In the genomic region with DNA sequence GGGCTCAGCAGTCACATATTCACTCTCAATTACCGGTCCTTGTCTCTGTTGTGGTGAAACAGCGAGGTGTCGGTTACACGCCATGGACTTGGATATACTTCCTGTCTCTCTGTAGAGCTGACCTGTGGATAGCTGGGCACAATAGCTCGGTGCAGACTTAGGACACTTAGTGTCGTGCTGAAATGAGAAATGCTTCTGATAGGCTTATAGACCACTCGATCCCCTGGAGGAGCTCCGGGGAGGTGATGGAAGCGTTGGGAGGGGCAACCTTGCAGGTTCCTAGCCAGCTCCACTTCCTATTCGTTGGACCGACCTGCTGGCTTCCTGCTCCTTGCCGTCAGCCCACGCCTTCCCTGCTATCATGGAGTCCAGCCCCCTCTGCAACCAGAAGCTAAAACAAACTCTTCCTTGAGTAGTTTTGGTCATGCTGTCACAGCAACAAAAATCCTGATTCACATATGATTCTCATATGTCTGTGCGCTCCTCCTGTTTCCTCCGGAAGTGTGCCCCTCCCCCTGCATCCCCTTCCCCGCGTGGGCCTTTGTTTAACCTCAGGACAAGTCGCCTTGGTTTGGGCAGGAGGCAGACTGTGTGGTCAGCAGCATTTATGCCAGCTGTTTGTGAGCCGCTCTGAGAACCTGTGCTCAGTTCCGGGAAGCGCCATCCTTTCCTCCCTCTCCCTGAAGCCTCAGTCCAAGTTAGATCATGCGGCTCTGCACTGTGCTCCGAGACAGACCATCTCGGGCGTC, we compare ENCODE assay signal across 8 mouse cellular contexts. TPM values are rescaled to one million over a fixed set of nuclear protein-coding genes. Genes with fewer than 3 reads are reported as not detected.
A peak's percentile ranks its signal among the peaks of the same experiment; 100 is the strongest.
DNase-seq lines count a peak whose midpoint lies in the region; ATAC-seq lines count a peak whose summit lies in the region.

No protein-coding gene starts in this region.

- no peak overlapping the region for H3K4me2 ChIP-seq in forebrain, embryonic 15.5 days (replicated peaks)
- peak overlapping the region; percentile 12; the same call in 1 of the 2 replicates for H3K4me2 ChIP-seq in neural tube, embryonic 11.5 days (ENCODE audit: low read depth)
- H3K4me2 ChIP-seq in limb, embryonic 15.5 days = peak overlapping the region; percentile 15; the same call in 1 of the 2 replicates
- H3K4me2 ChIP-seq in stomach, embryonic 15.5 days = peak overlapping the region; percentile 38

- no peak overlapping the region for H3K4me3 ChIP-seq in forebrain, embryonic 10.5 days
- H3K4me3 ChIP-seq in forebrain, embryonic 15.5 days = no peak overlapping the region
- H3K4me3 ChIP-seq in neural tube, embryonic 11.5 days (ENCODE audit: low read depth, low read length) = no peak overlapping the region
- H3K4me3 ChIP-seq in limb, embryonic 15.5 days = no peak overlapping the region
- H3K4me3 ChIP-seq in stomach, embryonic 15.5 days (replicated peaks) = peak overlapping the region; percentile 17

- WGBS in forebrain, embryonic 10.5 days = 67% methylated on average over 25 of the region's 25 CpGs
- WGBS in forebrain, embryonic 15.5 days = 66% methylated on average over 25 of the region's 25 CpGs
- WGBS in neural tube, embryonic 11.5 days = 53% methylated on average over 25 of the region's 25 CpGs
- WGBS in limb, embryonic 15.5 days = 39% methylated on average over 25 of the region's 25 CpGs
- WGBS in stomach, embryonic 15.5 days = 29% methylated on average over 25 of the region's 25 CpGs

- H3K27me3 ChIP-seq in forebrain, embryonic 10.5 days (ENCODE audit: poor library complexity, severe bottlenecking) = peaks cover 62% of the 10 kb centered on the region
- no peaks in the 10 kb centered on the region for H3K27me3 ChIP-seq in forebrain, embryonic 15.5 days
- H3K27me3 ChIP-seq in neural tube, embryonic 11.5 days (ENCODE audit: control insufficient read depth, insufficient read depth, low read length) = no peaks in the 10 kb centered on the region
- H3K27me3 ChIP-seq in limb, embryonic 15.5 days = 0 out of 2 replicates have a peak, but pooled peaks cover 4% of the 10 kb centered on the region
- no peaks in the 10 kb centered on the region for H3K27me3 ChIP-seq in stomach, embryonic 15.5 days (replicated peaks)

- H3K27ac ChIP-seq in forebrain, embryonic 10.5 days = peak overlapping the region; percentile 57
- no peak overlapping the region for H3K27ac ChIP-seq in forebrain, embryonic 15.5 days (replicated peaks)
- H3K27ac ChIP-seq in neural tube, embryonic 11.5 days (ENCODE audit: low read depth, low read length) = no peak overlapping the region
- H3K27ac ChIP-seq in limb, embryonic 15.5 days = 0 out of 2 replicates have a peak overlapping the region, but pooled peaks have one; percentile 17
- no peak overlapping the region; the same call in 1 of the 2 replicates for H3K27ac ChIP-seq in stomach, embryonic 15.5 days

- H3K36me3 ChIP-seq in forebrain, embryonic 10.5 days (replicated peaks) = no peaks in the 10 kb centered on the region
- H3K36me3 ChIP-seq in forebrain, embryonic 15.5 days = no peaks in the 10 kb centered on the region
- H3K36me3 ChIP-seq in neural tube, embryonic 11.5 days (ENCODE audit: control insufficient read depth, insufficient read depth, low read length) = no peaks in the 10 kb centered on the region
- no peaks in the 10 kb centered on the region for H3K36me3 ChIP-seq in limb, embryonic 15.5 days
- no peaks in the 10 kb centered on the region for H3K36me3 ChIP-seq in stomach, embryonic 15.5 days

- no peaks in the 10 kb centered on the region for H3K9me3 ChIP-seq in forebrain, embryonic 10.5 days
- no peaks in the 10 kb centered on the region for H3K9me3 ChIP-seq in forebrain, embryonic 15.5 days
- no peaks in the 10 kb centered on the region for H3K9me3 ChIP-seq in neural tube, embryonic 11.5 days (ENCODE audit: control insufficient read depth, low read length)
- H3K9me3 ChIP-seq in limb, embryonic 15.5 days = no peaks in the 10 kb centered on the region
- no peaks in the 10 kb centered on the region for H3K9me3 ChIP-seq in stomach, embryonic 15.5 days

- H3K4me1 ChIP-seq in forebrain, embryonic 10.5 days = peaks cover 49% of the 10 kb centered on the region
- peaks cover 31% of the 10 kb centered on the region for H3K4me1 ChIP-seq in forebrain, embryonic 15.5 days
- H3K4me1 ChIP-seq in neural tube, embryonic 11.5 days (ENCODE audit: control insufficient read depth, insufficient read depth, low read length) = no peaks in the 10 kb centered on the region
- H3K4me1 ChIP-seq in limb, embryonic 15.5 days = peaks cover 10% of the 10 kb centered on the region
- H3K4me1 ChIP-seq in stomach, embryonic 15.5 days = 0 out of 2 replicates have a peak, but pooled peaks cover 10% of the 10 kb centered on the region

- no peak for ATAC-seq in forebrain, embryonic 15.5 days (replicated peaks)
- ATAC-seq in neural tube, embryonic 11.5 days (ENCODE audit: insufficient read depth, low FRiP score, low TSS enrichment) = no peak
- no peak for ATAC-seq in limb, embryonic 15.5 days (ENCODE audit: insufficient number of reproducible peaks, low FRiP score, low TSS enrichment, low read depth)
- no peak for ATAC-seq in stomach, embryonic 15.5 days (ENCODE audit: insufficient read depth, low FRiP score, low read depth)
- ATAC-seq in cerebellum, adult (ENCODE audit: insufficient number of reproducible peaks, low FRiP score, low TSS enrichment) = no peak

- no peak for DNase-seq in forebrain, embryonic 10.5 days (ENCODE audit: extremely low spot score, low spot score)
- DNase-seq in neural tube, embryonic 11.5 days (ENCODE audit: low spot score) = no peak
- no peak for DNase-seq in neural tube, embryonic 10.5 days (ENCODE audit: extremely low spot score, low spot score)
- no peak for DNase-seq in urinary bladder, postnatal 36 days (ENCODE audit: low spot score in 2 of 2)

- no peak overlapping the region for H3K9ac ChIP-seq in forebrain, embryonic 15.5 days (replicated peaks)
- H3K9ac ChIP-seq in neural tube, embryonic 11.5 days (ENCODE audit: low read length) = no peak overlapping the region
- no peak overlapping the region for H3K9ac ChIP-seq in limb, embryonic 15.5 days
- no peak overlapping the region for H3K9ac ChIP-seq in stomach, embryonic 15.5 days

RNA-seq across cellular contexts. Expression of a gene that starts 11.8 kb away (rescaled TPM):
- polyA plus RNA-seq in forebrain, embryonic 10.5 days (2016; fragmentation: Nextera tagmentation; extraction: Ambion mirVana) = not detected in 2 replicates
- polyA plus RNA-seq in forebrain, embryonic 15.5 days (2015; fragmentation: Nextera tagmentation; extraction: Ambion mirVana) = 0.74 and 0.98 TPM in 2 replicates
- polyA plus RNA-seq in neural tube, embryonic 11.5 days (2014; fragmentation: Nextera tagmentation; extraction: Ambion mirVana) = not detected in 2 replicates
- polyA plus RNA-seq in limb, embryonic 15.5 days (2015; fragmentation: Nextera tagmentation; extraction: Ambion mirVana) = 0.62 and 0.79 TPM in 2 replicates
- polyA plus RNA-seq in stomach, embryonic 15.5 days (2015; fragmentation: Nextera tagmentation; extraction: Ambion mirVana) = 4.0 TPM in 2 replicates

Comparison
In these comparisons a context has a peak if more than half of its experiments do, and no peak if none do; other contexts are left out.
1. H3K27ac ChIP-seq: peak in forebrain, embryonic 10.5 days (single experiment) and limb, embryonic 15.5 days (single experiment); none in forebrain, embryonic 15.5 days (single experiment), neural tube, embryonic 11.5 days (single experiment) and stomach, embryonic 15.5 days (single experiment).